Mouse (Mus musculus) mature B cell (primary cell): ENCODE data around the gene Spout1.
"Not testable (repeated sequence)": the region's sequence is repeated elsewhere in the genome, so short reads cannot be mapped to it uniquely, and the experiment has no call there.

Experiments
- in situ Hi-C: fragments of 300-500 bp; cut with MboI; formaldehyde crosslinking; loops from 2 replicates; pipeline ENCODE4 v1.14.3; 2019

The Spout1 gene

DNA sequence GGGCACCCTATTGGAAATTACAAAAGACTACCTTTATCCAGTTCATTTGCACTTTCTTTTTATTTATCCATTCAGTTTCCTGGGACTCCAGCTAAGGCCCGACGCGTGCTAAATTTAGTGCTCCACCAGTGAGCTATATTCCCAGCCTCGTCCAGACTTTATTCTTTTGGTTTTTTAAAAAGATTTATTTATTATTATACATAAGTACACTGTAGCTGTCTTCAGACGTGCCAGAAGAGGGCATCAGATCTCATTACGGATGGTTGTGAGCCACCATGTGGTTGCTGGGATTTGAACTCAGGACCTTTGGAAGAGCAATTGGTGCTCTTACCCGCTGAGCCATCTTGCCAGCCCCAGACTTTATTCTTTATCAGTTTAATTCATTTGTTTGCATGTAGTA lies 452 bp upstream of the Spout1 start:
- in situ Hi-C loops, result not testable (repeated sequence)

- in situ Hi-C loops, result no loop called here
Observed at GRCm38 (mm10) chr2:30176561-30176960, 1.7 kb downstream of the Spout1 start.

GRCm38 (mm10) chr2:30175897-30176296 lies 2.4 kb downstream of the Spout1 start:
- in situ Hi-C loops, result no loop called here

GRCm38 (mm10) chr2:30173541-30174240 lies 4.6 kb downstream of the Spout1 start:
- in situ Hi-C loops, result no loop called here

DNA sequence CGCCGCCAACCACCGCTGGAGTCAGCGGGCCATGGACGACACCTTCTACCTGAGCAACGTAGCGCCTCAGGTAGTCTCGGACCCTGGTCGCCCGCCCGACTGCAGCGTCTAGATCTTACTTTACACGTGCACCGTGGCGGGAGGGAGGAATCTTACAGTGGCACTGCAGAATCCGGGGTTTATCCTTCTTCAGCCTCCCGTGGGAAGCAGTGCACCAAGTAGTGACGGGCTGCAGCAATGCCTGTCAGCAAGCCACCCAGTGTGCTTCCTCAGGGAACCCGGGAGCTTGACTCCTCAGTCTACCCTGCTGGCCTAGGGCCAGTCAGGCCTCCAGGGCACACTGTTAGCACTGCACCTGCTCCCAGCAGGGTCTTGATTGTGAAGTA lies 6.3 kb downstream of the Spout1 start:
- in situ Hi-C loops, result no loop called here

- in situ Hi-C loops, result no loop called here
Observed at GRCm38 (mm10) chr2:30171371-30171996, 6.8 kb downstream of the Spout1 start, which contains the start of gene Endog. Endog (plus strand) TSS chr2:30171493.

GRCm38 (mm10) chr2:30166677-30167076 lies 11.6 kb downstream of the Spout1 start:
- in situ Hi-C loops, result no loop called here

- in situ Hi-C loops, result no loop called here
Observed at GRCm38 (mm10) chr2:30164340-30164932, 13.8 kb downstream of the Spout1 start.

DNA sequence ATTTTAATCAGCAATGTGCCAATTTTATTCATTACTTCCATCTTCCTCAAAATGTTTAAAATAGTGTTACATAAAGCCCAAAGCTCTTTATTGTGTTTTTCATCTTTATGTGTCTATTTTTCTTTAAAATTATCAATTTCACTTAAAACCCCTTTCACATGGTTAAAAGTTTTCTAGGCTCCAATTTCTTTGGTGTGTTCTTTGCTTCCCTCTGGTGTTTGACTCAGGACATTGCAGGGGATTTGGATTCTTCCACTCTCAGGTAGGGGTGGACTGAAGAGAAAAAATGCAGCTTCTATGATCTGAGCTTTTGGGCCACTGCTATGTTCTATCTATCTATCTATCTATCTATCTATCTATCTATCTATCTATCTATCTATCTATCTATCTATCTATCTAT lies 16.4 kb downstream of the Spout1 start:
- in situ Hi-C loops, result no loop called here

- in situ Hi-C loops, result not testable (repeated sequence)
Observed at GRCm38 (mm10) chr2:30159871-30160270, 18.4 kb downstream of the Spout1 start.

GRCm38 (mm10) chr2:30152616-30153015 lies 25.6 kb downstream of the Spout1 start:
- in situ Hi-C loops, result no loop called here

DNA sequence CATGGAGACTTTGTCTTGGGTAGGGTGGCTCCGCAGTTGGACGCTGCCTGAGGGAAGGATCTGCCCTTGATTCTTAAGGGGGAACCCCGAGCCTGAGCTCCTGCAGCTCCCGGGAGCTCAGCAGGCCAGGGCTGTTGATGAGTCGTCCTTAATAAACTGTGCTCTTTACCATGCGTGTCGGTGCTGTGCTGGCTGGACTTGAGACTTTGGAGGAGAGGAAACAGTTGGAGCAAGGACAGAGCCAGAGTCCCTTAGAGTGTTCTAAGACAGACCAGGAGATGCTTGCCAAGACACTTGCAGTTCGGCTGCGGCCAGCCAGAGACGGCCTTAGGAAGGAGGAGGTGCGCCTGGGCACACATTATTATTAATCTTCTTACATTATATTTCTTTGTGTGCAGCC lies 26.4 kb downstream of the Spout1 start:
- in situ Hi-C loops, result no loop called here

GRCm38 (mm10) chr2:30147466-30147865 lies 30.8 kb downstream of the Spout1 start:
- in situ Hi-C loops, result no loop called here

DNA sequence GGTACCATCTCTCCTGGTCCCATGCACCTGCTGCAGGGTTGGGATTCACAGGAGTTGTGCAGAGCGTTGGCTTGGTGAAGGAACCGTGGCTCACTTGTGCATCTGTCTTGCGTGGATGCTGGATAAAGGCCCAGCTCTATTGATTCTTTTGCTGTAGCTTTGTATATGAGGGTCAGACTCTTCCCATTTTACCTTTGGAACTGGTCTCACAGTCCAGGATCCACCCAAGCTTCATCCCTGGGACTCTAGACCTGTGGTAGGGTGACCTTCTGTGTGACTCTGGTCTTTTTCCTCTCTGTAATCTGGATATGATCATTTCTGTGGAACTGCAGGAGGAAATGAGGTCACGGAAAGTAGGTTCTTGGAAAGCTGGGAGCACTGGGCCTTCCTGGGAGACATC lies 33.8 kb downstream of the Spout1 start:
- in situ Hi-C loops, result no loop called here

DNA sequence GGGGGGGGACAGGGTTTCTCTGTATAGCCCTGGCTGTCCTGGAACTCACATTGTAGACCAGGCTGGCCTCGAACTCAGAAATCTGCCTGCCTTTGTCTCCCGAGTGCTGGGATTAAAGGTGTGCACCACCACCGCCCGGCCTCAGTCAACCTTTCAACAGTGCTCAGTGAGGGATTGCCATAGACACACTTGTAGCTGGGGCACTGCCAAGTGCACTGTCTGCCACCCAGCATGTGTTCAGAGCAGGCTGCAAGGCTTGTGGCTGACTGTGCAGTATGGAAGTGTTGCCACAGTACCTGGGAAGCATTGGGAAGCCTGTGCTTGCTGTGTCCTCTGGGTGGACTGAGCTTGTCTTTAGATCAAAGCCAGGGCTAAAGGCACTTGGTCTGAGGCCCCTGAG lies 38.2 kb downstream of the Spout1 start:
- in situ Hi-C loops, result not testable (repeated sequence)

DNA sequence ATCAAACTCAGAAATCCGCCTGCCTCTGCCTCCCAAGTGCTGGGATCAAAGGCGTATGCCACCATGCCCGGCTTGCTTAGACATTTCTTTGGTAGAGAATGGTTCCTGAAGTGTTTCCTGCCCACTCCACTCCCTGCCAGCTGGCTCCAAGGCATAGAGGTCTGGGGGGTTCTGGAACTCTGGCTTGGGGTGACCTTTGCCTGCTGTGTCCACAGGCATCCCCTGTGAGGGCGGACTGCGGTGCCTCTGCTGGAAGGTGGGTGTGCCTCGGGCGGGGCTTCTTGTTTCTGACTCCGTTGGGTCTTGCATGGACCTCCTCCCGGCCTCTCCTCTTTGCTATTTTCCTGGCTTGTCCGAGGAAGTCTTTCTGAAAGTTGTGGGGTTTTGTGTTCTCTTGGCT lies 41.8 kb downstream of the Spout1 start:
- in situ Hi-C loops, result no loop called here

DNA sequence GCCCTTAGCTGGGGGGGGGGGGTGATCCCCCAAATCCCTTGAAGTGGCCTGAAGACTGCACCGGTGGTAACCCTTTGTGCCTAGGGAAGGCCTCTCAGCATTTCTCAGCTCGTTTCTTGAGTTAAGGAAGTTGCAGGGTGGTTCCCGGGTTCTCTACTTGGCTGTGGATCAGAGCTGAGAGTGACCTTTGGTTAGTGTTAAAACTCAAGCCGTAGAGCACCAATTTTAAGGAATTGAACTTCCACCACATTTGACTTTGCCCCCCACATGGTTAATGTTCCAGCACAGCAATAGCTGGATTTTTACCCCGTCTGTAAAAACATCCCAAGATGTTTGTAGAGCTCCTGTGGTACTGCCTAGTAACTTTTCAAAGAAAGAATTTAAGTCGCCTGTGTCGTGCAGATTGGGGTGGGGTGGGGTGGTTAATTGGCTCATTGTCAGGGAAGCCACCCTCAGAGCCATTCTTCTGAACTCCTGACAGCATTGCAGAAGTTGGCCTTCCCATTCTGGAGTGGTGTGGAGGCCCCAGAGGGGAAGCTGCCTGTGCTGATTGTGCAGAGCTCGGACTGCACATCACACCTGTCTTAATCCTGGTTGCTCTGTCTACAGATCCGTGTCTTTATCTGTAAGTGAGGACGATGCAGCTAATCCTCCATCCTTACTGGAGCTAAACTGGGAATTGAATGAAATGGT lies 43.2 kb downstream of the Spout1 start:
- in situ Hi-C loops, result no loop called here

DNA sequence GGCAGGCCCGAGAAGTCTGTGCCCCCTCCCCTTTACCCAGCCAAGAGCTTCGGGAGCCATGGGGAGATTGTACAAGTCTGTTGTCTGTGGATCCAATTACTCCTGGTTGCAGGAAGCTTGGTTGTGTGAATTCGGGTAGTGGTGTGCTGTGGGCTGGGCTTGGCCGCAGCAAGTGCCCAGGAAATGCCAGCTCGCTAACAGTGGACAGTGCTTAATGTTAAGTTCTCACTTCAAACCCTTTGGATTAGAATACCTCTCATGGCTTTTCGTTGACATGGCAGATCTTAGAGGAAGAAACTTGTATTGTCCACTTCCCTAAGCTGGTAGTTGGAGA lies 43.9 kb downstream of the Spout1 start:
- in situ Hi-C loops, result no loop called here

- in situ Hi-C loops, result no loop called here
Observed at GRCm38 (mm10) chr2:30133613-30134377, 44.5 kb downstream of the Spout1 start, which contains the start of gene Tbc1d13. Tbc1d13 (plus strand) TSS chr2:30133746.

DNA sequence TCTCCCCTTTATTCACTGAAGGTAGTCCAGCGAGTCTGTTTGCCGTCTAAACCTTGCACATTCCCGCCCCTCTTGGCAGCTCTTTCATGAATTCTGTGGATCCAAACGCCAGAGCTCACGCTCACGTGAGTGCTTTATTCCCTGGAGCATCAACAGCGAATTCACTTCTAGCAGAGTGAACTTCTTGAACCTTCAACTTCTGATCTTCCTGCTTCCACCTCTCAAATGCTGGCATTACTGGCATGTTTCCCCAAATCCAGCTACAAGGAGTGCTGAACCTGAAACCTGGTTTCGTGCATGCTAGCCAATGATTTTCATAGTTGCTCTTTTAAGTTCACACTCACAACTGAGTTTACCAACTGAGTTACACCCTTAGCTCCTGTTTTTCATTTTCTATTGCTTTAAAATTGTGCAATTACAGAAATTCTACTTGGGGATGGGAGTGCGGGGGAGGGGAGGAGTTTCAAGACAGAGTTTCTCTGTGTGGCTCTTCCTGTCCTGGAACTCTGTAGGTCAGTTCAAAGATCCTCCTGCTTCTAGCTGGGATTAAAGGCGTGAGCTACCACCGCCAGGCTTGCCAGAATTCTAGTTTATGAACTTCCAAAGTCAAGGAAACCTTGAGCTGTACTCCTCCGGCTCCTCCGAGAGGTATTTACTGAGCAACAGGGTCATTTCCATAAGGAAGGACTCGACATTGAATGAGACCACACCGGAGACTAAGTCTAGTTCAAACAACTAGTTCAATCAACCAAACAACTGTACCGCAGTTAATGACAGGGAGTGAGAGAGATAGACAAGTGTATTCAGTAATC lies 45.3 kb downstream of the Spout1 start:
- in situ Hi-C loops, result no loop called here

GRCm38 (mm10) chr2:30131240-30131639 lies 47.0 kb downstream of the Spout1 start:
- in situ Hi-C loops, result not testable (repeated sequence)
